Mouse (Mus musculus): ENCODE data around the gene Abhd12b. TPM values are rescaled to one million over a fixed set of nuclear protein-coding genes. Genes with fewer than 3 reads are reported as not detected.
"Not testable (repeated sequence)": the region's sequence is repeated elsewhere in the genome, so short reads cannot be mapped to it uniquely, and the experiment has no call there.

The Abhd12b gene
- total and polyA plus RNA-seq, 3 experiments: not detected

- no peak for DNase-seq
These were observed 14.1 kb upstream of the Abhd12b start for GRCm38 (mm10) chr12:70139871-70140270.

DNA sequence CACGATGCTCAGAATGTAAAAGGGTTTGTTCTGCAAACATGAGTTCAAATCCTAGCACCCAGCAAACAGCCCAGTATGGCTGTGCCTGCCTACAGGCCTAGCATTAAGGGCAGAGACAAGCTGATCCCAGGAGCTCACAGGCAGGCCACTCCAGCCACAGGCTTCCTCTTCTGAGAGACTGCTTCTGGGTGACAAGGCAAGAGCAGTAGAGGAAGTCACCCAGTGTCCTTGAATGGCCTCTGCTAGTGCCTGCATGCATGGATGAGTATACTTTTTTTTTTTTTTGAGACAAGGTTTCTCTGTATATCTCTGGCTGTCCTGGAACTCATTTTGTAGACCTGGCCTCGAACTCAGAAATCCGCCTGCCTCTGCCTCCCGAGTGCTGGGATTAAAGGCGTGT is 13.4 kb upstream of the Abhd12b start:
- DNase-seq: no peak

GRCm38 (mm10) chr12:70140993-70141576 is 12.9 kb upstream of the Abhd12b start:
- DNase-seq: no peak

DNA sequence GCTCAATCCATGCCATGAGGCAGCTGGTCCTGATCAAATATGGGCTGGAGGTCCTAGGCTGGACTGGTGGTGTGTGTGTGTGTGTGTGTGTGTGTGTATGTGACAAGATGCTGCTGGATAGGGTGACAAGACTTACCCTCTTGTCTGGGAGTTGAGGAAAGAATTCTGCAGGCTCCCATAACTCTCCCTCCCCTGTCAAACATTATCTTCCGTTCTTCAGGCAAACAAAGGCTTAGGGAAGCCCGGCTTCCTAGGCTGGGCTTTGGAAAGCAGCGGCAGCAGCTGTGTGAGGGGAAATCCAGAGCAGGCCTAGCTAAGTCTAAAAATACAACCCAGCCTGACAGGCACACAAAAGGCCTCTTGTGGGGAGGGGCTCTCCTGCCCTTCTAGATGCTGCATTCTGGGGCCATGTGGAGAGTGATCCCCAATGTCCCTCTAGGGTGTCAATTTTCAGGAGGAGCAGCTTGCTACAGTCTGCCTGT is 9.8 kb upstream of the Abhd12b start:
- peak; percentile 29 for DNase-seq

- DNase-seq: peak; percentile 51
These were observed 9.1 kb upstream of the Abhd12b start for GRCm38 (mm10) chr12:70144637-70145448.

- no peak for DNase-seq
These were observed 8.4 kb upstream of the Abhd12b start for GRCm38 (mm10) chr12:70145586-70145985.

- no peak for DNase-seq
These were observed 5.8 kb upstream of the Abhd12b start for GRCm38 (mm10) chr12:70147986-70148630.

- no peak for DNase-seq
These were observed 5.2 kb upstream of the Abhd12b start for GRCm38 (mm10) chr12:70148631-70149265.

- DNase-seq: no peak
These were observed 2.3 kb downstream of the Abhd12b start for GRCm38 (mm10) chr12:70156222-70156621.

- DNase-seq: no peak
These were observed 3.5 kb downstream of the Abhd12b start for GRCm38 (mm10) chr12:70157292-70158066.

DNA sequence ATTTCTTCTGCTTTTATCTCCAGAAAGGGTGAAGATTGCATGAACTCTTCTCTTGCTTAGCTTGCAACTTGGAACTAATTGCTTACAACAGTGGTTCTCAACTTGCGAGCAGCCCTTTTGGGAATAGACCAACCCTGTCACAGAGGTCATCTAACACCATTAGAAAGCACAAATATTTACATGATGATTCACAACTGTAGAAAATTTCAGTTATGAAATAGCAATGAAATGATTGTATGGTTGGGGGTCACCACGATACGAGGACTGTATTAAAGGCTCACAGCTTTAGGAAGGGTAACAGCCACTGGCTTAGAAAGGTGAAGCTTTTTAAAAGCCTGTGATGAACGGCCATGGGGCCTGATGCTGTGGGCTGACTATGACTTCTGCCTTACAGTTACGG is 7.1 kb downstream of the Abhd12b start:
- DNase-seq: no peak

- DNase-seq: no peak
These were observed 10.8 kb downstream of the Abhd12b start for GRCm38 (mm10) chr12:70164741-70165140.

DNA sequence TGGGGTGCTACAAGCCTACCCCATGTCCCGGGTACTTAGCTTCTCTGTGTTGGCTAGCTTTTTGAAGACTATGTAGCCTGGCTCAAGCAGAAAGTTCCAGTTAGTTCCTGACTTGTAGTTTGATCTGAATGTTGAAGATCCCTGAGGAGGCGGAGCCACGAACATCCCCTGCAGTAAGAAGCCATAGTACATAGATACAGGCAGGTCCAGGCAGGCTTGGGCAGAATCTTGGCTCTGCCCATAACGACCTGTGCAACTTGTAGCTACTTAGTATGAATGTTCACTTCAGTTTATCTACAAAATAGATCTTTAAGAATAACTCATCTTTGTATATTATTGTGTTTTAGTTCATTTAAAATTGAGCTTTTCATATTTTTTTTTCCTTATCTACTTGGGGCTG is 14.0 kb downstream of the Abhd12b start:
- no peak for DNase-seq

- DNase-seq: no peak
These were observed 16.0 kb downstream of the Abhd12b start for GRCm38 (mm10) chr12:70169969-70170368.

GRCm38 (mm10) chr12:70183507-70183906 is 29.6 kb downstream of the Abhd12b start:
- DNase-seq: not testable (repeated sequence)

DNA sequence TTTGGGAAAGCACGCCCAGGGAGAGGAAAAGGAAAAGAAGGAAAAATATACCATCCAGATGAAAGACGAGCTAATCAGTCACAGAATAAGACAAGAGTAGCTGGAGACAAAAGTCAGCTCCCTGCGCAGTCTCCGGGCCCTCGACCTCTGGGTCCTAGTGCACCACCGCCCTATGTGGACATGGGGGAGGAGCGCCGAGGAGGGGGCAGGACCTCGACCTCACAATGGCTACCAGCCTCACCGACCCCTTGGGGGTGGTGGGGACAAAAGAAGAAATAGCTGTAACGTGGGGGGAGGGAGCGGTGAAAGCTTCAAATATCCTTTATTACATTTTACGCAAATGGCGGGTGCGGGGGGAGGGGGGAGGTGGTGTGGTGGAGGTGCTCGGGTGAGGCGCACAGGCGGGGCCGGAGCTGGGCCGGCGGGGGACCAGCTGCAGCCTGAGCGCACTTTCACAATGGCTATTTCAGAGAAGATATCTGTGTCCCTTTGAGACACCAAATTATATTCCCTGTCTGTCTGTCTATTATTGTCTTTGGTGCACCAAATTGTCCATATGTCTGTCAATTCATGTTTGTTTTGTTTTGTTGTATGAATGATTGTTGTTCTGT is 30.3 kb downstream of the Abhd12b start:
- no peak for DNase-seq

DNA sequence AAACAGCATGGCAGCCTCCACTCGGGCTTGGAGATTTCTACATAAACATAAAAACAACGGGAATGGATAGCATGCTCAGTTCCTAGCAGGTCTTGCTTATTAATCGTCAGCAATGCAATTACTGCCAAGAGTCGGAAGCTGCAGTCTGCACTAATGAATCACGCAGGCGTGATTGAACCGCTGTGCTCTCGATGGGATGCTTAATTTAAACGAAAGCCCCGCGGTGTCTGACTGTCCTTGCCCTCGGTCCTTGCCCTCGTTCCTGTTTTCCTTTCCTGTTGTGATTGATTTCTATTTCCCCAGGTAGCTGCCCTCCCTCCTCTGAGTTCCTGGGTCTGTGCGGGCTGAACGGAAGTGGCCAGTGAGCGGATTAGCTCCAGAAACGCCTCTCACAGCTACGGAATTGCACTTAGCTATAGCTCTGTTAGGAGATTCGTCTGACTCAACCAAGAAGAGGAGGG is 38.4 kb downstream of the Abhd12b start:
- peak; percentile 30 for DNase-seq

DNA sequence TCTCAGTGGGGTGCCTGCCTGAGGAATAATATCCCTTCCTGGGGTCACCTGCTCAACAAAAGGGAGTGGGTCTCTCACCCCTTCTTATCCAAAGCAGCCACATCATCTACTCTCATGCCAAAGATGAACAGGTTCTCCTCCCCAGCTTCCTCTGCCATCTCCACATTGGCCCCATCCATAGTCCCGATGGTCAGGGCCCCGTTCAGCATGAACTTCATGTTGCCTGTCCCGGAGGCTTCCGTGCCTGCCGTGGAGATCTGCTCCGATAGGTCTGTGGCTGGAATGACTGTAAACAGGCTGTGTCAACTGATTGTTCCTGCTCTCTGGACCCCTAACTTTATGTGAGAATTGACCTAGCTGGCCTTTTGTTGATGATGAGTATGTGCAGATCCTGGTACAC is 41.5 kb downstream of the Abhd12b start:
- no peak for DNase-seq

DNA sequence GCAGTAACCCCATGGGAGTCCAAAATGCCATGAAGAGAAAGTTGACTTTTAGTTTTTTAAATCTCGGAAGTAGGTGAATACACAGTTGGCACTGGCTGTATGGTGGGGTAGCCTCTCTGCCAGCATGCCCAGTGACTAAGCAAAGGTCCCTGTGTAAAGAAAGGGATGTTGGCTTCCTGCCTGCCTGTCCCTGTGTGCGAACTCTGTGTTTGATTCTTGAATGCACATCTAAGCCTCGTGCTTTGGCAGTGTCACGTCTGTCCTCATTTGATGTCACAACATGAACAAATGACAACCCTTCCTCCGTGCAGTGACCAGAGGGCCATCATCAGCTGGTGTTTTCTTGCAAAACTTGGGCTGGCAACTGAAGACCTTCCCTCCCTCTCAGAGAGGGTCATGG is 42.4 kb downstream of the Abhd12b start:
- DNase-seq: peak; percentile 67

DNA sequence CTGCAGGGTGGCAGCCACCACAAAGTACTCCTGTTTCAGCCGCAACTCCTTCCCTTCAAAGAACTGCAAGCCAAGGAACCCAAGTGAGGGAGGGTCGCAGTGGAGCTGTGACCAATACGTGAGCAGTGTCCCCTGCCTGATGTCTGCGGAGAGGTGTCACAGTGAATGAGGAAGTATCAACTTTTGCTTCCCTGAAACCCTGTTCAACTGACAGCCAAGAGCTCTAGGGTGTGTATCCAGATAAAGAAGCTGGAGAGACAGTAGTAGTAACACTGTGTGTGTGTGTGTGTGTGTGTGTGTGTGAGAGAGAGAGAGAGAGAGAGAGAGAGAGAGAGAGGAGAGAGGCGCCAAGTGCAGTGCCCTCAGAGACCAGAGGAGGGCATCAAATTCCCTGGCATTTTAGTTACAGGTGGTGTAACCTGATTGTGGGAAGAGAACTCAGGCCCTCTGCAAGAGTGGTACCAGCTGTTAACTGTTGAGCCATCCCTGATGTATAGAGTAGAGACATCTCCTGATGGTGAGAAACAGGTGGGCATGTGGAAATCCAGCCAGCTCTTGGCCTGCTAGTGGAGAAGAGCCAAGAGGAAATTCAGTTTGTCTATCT is 48.1 kb downstream of the Abhd12b start:
- DNase-seq: no peak

GRCm38 (mm10) chr12:70204433-70204832 is 50.5 kb downstream of the Abhd12b start:
- peak; percentile 56 for DNase-seq

All from adrenal gland, adult 2 months (tissue).